Mouse (Mus musculus) forebrain, embryonic 13.5 days (tissue): ENCODE results near the gene Ppp6r3. TPM values are rescaled to one million over a fixed set of nuclear protein-coding genes. Genes with fewer than 3 reads are reported as not detected.

Source experiments
- ATAC-seq: fragments of 200-750 bp; cut with Nextera tagmentation; 2 replicates; pipeline ENCODE4 v1.8.0; 2017
- H3K27ac ChIP-seq: fragments of 300-500 bp; sonication (generic); 2 replicates; pipeline ENCODE4 v1.5.1; 2015; ENCODE audit warnings: inconsistent platforms, mild to moderate bottlenecking, moderate library complexity
- H3K27me3 ChIP-seq: fragments of 300-500 bp; sonication (generic); 2 replicates; pipeline ENCODE4 v1.6.1; 2015; ENCODE audit warnings: mild to moderate bottlenecking, inconsistent platforms
- H3K36me3 ChIP-seq: fragments of 300-500 bp; sonication (generic); 2 replicates; pipeline ENCODE4 v1.6.1; 2015; ENCODE audit warnings: mild to moderate bottlenecking, inconsistent platforms; ENCODE audit not compliant: poor library complexity, severe bottlenecking
- H3K4me1 ChIP-seq: fragments of 300-500 bp; sonication (generic); 2 replicates; pipeline ENCODE4 v1.6.1; 2015; ENCODE audit warnings: inconsistent platforms
- H3K4me2 ChIP-seq: fragments of 300-500 bp; sonication (generic); 2 replicates; pipeline ENCODE4 v1.6.1; 2015; ENCODE audit warnings: inconsistent platforms, mild to moderate bottlenecking, moderate library complexity
- H3K4me3 ChIP-seq: fragments of 300-500 bp; sonication (generic); 2 replicates; pipeline ENCODE4 v1.5.1; 2015; ENCODE audit warnings: mild to moderate bottlenecking, inconsistent platforms
- H3K9ac ChIP-seq: fragments of 300-500 bp; sonication (generic); 2 replicates; pipeline ENCODE4 v1.6.1; 2015; ENCODE audit warnings: mild to moderate bottlenecking, inconsistent platforms
- H3K9me3 ChIP-seq: fragments of 300-500 bp; sonication (generic); replicated peaks from 2 replicates; pipeline ENCODE4 v1.6.1; 2016; ENCODE audit warnings: inconsistent platforms
- WGBS: fragments of 180-500 bp; shearing (Covaris S2); methylation state at CpG from one replicate; pipeline ENCODE4 v1.1.7; 2015; 5-methylcytosine and 5-hydroxymethylcytosine counted together
- polyA plus RNA-seq: library from polyadenylated mRNA; unstranded; fragments of >200 nt; fragmentation: Nextera tagmentation; extraction: Ambion mirVana; gene quantifications from 2 replicates; pipeline ENCODE4 v1.2.1, GENCODE M21; 2015

Gene Ppp6r3
- polyA plus RNA-seq, 1 experiment from 2014 or later, result 64.4 TPM

DNA sequence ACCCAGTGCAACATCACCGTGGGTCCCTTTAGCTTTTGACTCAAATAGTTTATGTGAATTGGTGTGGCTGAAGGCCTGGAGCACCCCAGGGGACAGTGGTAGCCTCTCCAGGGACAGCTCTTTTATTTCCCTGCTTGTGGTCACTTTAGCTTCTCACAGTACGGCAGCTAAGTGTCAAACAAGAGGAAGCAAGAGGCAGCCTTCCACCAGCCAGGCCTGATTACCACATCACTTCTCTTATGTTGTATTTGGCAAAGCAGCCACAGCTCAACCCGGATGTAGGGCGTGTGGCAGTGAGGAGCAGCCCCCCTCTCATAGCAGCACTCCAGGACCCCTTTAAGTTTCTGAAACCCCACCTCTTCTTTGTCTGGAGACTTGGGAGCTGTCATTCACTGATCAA, 152.6 kb downstream of the Ppp6r3 start:
- no peak overlapping the region for H3K9ac ChIP-seq
- WGBS, result 77% methylated on average over 4 of the region's 4 CpGs

GRCm38 (mm10) chr19:3422488-3422887, 153.1 kb downstream of the Ppp6r3 start:
- Histone ChIP-seq H3K9me3 (no peaks in the 10 kb centered on the region), H3K4me3 (no peak overlapping the region), H3K9ac (no peak overlapping the region), H3K27ac (no peak overlapping the region), H3K4me2 (no peak overlapping the region), H3K4me1 (no peaks in the 10 kb centered on the region), H3K27me3 (no peaks in the 10 kb centered on the region), H3K36me3 (no peaks in the 10 kb centered on the region)
- ATAC-seq, result no peak
- 47% methylated on average over 6 of the region's 6 CpGs for WGBS

More for the DNA sequence above, 152.6 kb downstream of the Ppp6r3 start:
- H3K27me3 ChIP-seq, result no peaks in the 10 kb centered on the region
- H3K36me3 ChIP-seq, result no peaks in the 10 kb centered on the region
- no peaks in the 10 kb centered on the region for H3K4me1 ChIP-seq
- H3K4me3 ChIP-seq, result no peak overlapping the region
- no peaks in the 10 kb centered on the region for H3K9me3 ChIP-seq
- ATAC-seq, result no peak
- H3K27ac ChIP-seq, result no peak overlapping the region
- H3K4me2 ChIP-seq, result no peak overlapping the region

DNA sequence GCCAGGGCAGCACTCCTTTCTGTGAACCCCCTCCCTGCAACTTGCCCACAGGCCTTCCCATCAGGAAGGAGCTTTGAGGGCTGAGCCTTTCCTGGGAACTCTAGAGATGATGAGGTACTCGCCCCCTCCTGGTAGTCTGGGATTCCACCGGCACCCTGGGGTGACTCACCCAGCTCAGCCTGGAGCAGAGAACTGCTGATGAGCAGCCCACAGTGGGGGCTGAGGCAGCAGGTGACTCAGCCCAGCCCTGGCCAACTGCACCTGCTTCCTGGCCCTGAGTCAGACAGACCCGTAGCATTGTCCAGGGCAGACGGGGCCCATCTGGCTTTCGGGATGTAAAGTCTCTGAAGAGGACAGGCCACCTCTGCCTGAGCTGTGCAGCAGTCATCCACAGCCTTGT, 156.3 kb downstream of the Ppp6r3 start:
- no peak overlapping the region for H3K9ac ChIP-seq
- H3K9me3 ChIP-seq, result no peaks in the 10 kb centered on the region
- WGBS, result 70% methylated on average over 5 of the region's 5 CpGs
- ATAC-seq, result no peak
- H3K36me3 ChIP-seq, result no peaks in the 10 kb centered on the region
- no peak overlapping the region for H3K4me3 ChIP-seq
- H3K27ac ChIP-seq, result no peak overlapping the region
- peaks cover 4% of the 10 kb centered on the region for H3K4me1 ChIP-seq
- H3K27me3 ChIP-seq, result peaks cover 16% of the 10 kb centered on the region
- no peak overlapping the region for H3K4me2 ChIP-seq

DNA sequence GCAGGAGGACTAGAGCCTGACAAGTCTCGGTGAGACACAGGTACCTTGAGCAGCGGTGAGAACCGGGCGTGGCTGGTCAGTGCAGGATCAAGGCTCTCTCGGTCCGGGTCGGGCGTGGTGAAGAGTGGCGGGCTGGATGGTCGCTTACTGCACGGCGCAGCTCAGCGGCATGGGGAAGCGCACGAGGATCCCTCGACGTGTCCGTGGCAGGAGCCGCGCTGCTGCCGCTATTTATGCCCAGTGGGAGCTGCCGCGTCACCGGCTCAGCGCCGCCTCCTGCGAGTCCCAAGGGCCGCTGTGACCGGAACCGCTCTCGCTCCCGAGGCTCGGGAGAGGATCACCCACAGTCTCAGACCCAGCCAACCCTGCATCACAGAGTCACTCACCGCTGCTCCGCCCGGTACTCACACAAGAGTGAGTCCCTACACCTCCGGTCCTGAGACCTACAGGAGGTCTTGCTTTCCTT, 161.2 kb downstream of the Ppp6r3 start, which contains the start of gene Gal:
Gene Gal (minus strand): TSS at position 277 of the 466 bp plus-strand sequence.
- Histone ChIP-seq H3K4me3 (peak within 1 kb of the TSS; percentile 32), H3K9me3 (no peaks in the 10 kb centered on the region), H3K36me3 (no peaks in the 10 kb centered on the region), H3K27ac (no peak within 1 kb of the TSS), H3K4me1 (peaks cover 8% of the 10 kb centered on the region), H3K27me3 (peaks cover 34% of the 10 kb centered on the region), H3K4me2 (peak within 1 kb of the TSS; percentile 63), H3K9ac (peak within 1 kb of the TSS; percentile 58)
- ATAC-seq, result peak; percentile 55; the same call in 1 of the 2 replicates
- 2% methylated on average over 37 of the region's 37 CpGs for WGBS

DNA sequence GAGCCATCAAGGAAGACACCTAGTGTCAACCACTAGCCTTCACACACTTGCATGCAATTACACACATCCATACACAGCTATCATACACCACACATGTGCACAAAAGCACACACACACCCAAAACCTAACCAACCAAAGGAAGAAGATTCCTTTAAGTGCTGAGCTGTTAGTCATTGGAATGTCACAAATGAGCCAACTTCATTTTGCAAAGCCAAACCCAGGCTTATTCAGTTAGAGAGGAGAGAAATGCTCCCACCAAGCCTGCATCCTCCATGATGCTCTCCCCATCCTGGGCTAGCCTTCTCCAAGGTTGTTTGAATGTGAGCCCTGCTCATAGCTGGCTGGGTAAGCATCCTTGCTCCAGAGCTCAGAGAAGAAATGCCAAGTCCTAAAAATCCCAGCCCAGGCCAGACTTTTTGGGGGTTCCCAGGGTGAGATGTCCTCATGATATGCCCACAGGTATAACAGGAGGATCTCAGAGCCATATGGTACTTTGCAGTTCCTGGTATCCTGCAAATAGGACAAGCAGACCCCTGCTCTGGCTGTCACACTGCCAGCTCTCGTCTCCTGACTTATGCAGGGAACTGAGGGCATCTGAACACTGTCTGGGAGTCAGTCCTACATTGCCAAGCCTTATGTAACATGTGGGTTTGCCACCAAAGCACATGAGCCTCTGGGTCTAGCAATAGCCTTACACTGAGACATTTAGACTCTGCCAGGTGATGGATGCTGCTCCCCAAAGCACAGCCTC, 169.8 kb downstream of the Ppp6r3 start:
- ATAC-seq, result no peak
- Histone ChIP-seq H3K36me3 (no peaks in the 10 kb centered on the region), H3K27me3 (no peaks in the 10 kb centered on the region), H3K9ac (no peak overlapping the region), H3K4me3 (no peak overlapping the region), H3K4me2 (no peak overlapping the region), H3K27ac (no peak overlapping the region), H3K9me3 (no peaks in the 10 kb centered on the region), H3K4me1 (no peaks in the 10 kb centered on the region)
- 64% methylated on average over 1 of the region's 1 CpGs for WGBS

Other genes starting within 250 kb of the Ppp6r3 start
- gene Tesmin, start 186.9 kb downstream of the Ppp6r3 start, polyA plus RNA-seq, result 0.21 and 0.30 TPM in 2 replicates
- 2.4 and 2.8 TPM in 2 replicates for gene Gal, start 161.2 kb downstream of the Ppp6r3 start, polyA plus RNA-seq
- 2.0 and 2.2 TPM in 2 replicates for gene Lrp5, start 110.8 kb upstream of the Ppp6r3 start, polyA plus RNA-seq
- 27.8 and 32.6 TPM in 2 replicates for gene 1810055G02Rik, start 132.5 kb upstream of the Ppp6r3 start, polyA plus RNA-seq
- 43.3 and 52.7 TPM in 2 replicates for gene Kmt5b, start 191.7 kb upstream of the Ppp6r3 start, polyA plus RNA-seq